Comparison of ENCODE assay signal across 24 mouse cellular contexts in genomic region chr19:45947286-45947685, GRCm38 (mm10).
"Had no signal": no experiment of that assay in that cellular context is flagged by ENCODE, and none has a peak within 500 bp of the region (broad histone marks: within the 10 kb centered on the region; RNA-seq: fewer than 3 reads in every experiment).

No protein-coding gene starts in this region.

- DNase-seq: gastrocnemius, adult 2 months; gastrocnemius, postnatal 10 days; gastrocnemius, postnatal 25 days; heart, postnatal 10 days; heart, postnatal 4 days; kidney, adult 18-20 months; kidney, adult 8-10 months; kidney, postnatal 10 days; kidney, postnatal 25 days; left cerebral cortex, postnatal 4 days had no signal

- H3K27ac ChIP-seq: gastrocnemius, adult 2 months; heart, embryonic 10.5 days; hindbrain, embryonic 10.5 days; hindbrain, embryonic 12.5 days; hindbrain, embryonic 14.5 days; intestine, embryonic 15.5 days; limb, embryonic 13.5 days; limb, embryonic 15.5 days; liver, embryonic 12.5 days; liver, embryonic 14.5 days had no signal

- H3K9ac ChIP-seq: heart, embryonic 12.5 days; hindbrain, embryonic 12.5 days; hindbrain, embryonic 14.5 days; intestine, embryonic 15.5 days; limb, embryonic 13.5 days; limb, embryonic 15.5 days; liver, embryonic 12.5 days; liver, embryonic 14.5 days had no signal

- H3K27me3 ChIP-seq: heart, embryonic 12.5 days; hindbrain, embryonic 12.5 days; intestine, embryonic 15.5 days; limb, embryonic 13.5 days; limb, embryonic 15.5 days; liver, embryonic 12.5 days had no signal

- H3K4me1 ChIP-seq: hindbrain, embryonic 10.5 days; hindbrain, embryonic 12.5 days; intestine, embryonic 15.5 days; limb, embryonic 13.5 days; limb, embryonic 15.5 days had no signal

- H3K36me3 ChIP-seq: intestine, embryonic 15.5 days had no signal

- H3K4me3 ChIP-seq: gastrocnemius, adult 2 months; heart, embryonic 10.5 days; heart, embryonic 12.5 days; hindbrain, embryonic 10.5 days; hindbrain, embryonic 12.5 days; intestine, embryonic 15.5 days; limb, embryonic 13.5 days; limb, embryonic 15.5 days; liver, embryonic 12.5 days had no signal

- ATAC-seq: forebrain, embryonic 16.5 days; hindbrain, embryonic 16.5 days; inflammation-experienced regulatory T-cells, adult 6 months; intestine, embryonic 15.5 days; intestine, postnatal 0 days; liver, embryonic 12.5 days had no signal
